Mouse (Mus musculus) frontal cortex, postnatal 10 days (tissue): Measurements from ENCODE around the gene Olfr834.

ENCODE experiments used
- DNase-seq, 2 experiments: peaks; one replicate each; pipeline ENCODE4 v3.0.0; 2022; ENCODE audit warnings: low spot score in 2 of 2, mixed read lengths in 1 of 2

The Olfr834 gene

DNA sequence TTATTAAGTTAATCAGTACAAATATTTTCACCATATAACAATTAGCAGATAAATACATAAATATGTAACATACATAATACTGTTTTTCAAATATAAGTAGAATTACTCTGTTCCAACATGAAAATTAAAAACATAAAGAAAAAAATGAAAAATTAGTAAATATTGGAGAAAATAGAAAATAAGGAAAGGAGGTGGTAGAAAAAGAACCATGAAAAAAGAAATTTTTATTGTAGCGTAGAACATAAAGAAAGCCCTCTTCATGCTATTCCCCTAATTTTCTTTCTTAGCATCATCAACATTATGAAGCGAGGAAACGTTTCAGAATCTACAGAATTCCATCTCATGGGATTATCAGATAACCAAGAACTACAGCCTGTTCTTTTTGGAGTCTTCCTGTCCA is at the start of gene Olfr834:
Gene Olfr834 (plus strand): TSS at position 301 of the 400 bp plus-strand sequence.
- DNase-seq = no peak

- no peak for DNase-seq
These were observed 25.8 kb upstream of the Olfr834 start for GRCm38 (mm10) chr9:18962021-18962420.

DNA sequence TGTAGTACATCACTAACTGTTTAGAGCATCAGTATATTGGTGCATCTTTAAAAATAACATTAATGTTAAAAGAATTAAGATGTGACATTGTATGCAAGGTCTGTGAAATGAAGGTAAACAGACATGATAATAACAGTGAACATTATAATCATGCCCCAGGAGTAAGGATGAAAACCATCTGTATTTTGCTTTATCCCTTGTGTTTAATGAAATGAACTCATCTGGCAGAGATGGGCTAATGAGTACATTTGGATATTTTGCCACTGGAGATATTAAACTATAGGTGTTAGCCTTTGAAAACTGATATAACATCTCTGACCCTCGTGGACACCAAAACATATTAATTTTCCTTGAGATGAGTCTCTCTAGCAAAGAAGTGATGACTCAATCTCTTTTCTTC is 44.6 kb downstream of the Olfr834 start, which contains the start of gene Olfr835:
Gene Olfr835 (plus strand): TSS at position 301 of the 400 bp plus-strand sequence.
- no peak for DNase-seq
